Comparison of ENCODE assay signal across 9 mouse cellular contexts in the genomic region with DNA sequence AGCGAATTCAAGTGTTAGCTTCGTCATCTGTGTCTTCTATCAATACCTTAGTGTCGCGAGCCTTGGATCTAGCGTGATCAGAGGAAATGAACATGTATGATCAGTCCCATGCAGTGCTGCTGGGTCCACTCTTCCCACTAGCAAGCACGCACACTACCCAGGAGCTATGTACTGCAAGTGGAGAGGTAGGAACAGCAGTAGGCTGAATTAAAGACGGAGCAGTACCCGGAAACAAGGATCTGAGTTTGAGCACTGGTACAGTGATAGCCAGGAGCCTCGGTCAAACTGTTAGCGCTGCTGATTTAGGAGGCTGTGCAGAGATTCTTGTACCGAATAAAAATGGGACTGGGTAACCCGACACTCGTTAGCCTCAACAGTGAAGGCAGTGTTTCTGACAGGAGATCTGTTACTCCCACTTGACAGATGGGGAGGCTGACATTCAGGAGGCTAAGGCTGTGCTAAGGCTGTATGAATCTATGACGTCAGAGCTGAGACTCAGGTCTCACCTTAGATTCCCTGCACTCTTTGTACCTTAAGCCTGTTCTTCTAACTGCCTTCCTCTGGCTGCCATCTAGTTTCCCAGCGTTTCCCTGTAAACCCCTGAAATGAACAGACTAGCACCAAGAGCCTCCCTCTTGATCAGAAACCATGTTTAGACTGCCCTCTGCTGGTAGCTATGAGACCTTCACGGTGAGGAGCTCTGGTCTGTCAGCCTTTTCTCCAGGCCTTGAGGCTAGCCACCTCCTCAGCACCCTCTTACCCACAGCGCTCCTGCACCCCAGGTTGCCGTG. TPM values are rescaled to one million over a fixed set of nuclear protein-coding genes. Genes with fewer than 3 reads are reported as not detected.
DNase-seq lines count a peak whose midpoint lies in the region; ATAC-seq lines count a peak whose summit lies in the region.
"Had no signal": no experiment of that assay in that cellular context is flagged by ENCODE, and none has a peak within 500 bp of the region (broad histone marks: within the 10 kb centered on the region; RNA-seq: fewer than 3 reads in every experiment).

No protein-coding gene starts in this region.

- 50% methylated on average over 18 of the region's 18 CpGs for WGBS in embryonic facial prominence, embryonic 13.5 days
- 46% methylated on average over 18 of the region's 18 CpGs for WGBS in limb, embryonic 12.5 days
- 61% methylated on average over 18 of the region's 18 CpGs for WGBS in midbrain, embryonic 15.5 days

- H3K36me3 ChIP-seq in embryonic facial prominence, embryonic 13.5 days = peaks cover 6% of the 10 kb centered on the region
- H3K36me3 ChIP-seq in limb, embryonic 12.5 days = peaks cover 6% of the 10 kb centered on the region; the same call in 1 of the 2 replicates
- H3K36me3 ChIP-seq in midbrain, embryonic 15.5 days (replicated peaks) = peaks cover 7% of the 10 kb centered on the region; the same call in 1 of the 2 replicates

- peaks cover 9% of the 10 kb centered on the region for H3K4me1 ChIP-seq in embryonic facial prominence, embryonic 13.5 days
- peaks cover 19% of the 10 kb centered on the region for H3K4me1 ChIP-seq in limb, embryonic 12.5 days (replicated peaks)
- H3K4me1 ChIP-seq in midbrain, embryonic 15.5 days = peaks cover 2% of the 10 kb centered on the region; the same call in 1 of the 2 replicates

- H3K9me3 ChIP-seq in embryonic facial prominence, embryonic 13.5 days = no peaks in the 10 kb centered on the region
- H3K9me3 ChIP-seq in limb, embryonic 12.5 days = no peaks in the 10 kb centered on the region
- no peaks in the 10 kb centered on the region for H3K9me3 ChIP-seq in midbrain, embryonic 15.5 days

- no peak overlapping the region for H3K9ac ChIP-seq in embryonic facial prominence, embryonic 13.5 days
- no peak overlapping the region; the same call in 1 of the 2 replicates for H3K9ac ChIP-seq in limb, embryonic 12.5 days (replicated peaks)
- H3K9ac ChIP-seq in midbrain, embryonic 15.5 days = no peak overlapping the region

- no peak overlapping the region for H3K4me2 ChIP-seq in embryonic facial prominence, embryonic 13.5 days
- no peak overlapping the region; the same call in 1 of the 2 replicates for H3K4me2 ChIP-seq in limb, embryonic 12.5 days
- no peak overlapping the region for H3K4me2 ChIP-seq in midbrain, embryonic 15.5 days

- ATAC-seq in embryonic facial prominence, embryonic 13.5 days (ENCODE audit: insufficient number of reproducible peaks, insufficient read depth, low FRiP score, low TSS enrichment, low read depth) = peak; percentile 53; the same call in 1 of the 2 replicates
- peak; percentile 89 for ATAC-seq in limb, embryonic 12.5 days (ENCODE audit: insufficient number of reproducible peaks, insufficient read depth, low FRiP score, low TSS enrichment, low read depth)
- ATAC-seq in midbrain, embryonic 15.5 days (replicated peaks) = peak; percentile 92

- H3K4me3 ChIP-seq in embryonic facial prominence, embryonic 13.5 days = no peak overlapping the region
- no peak overlapping the region for H3K4me3 ChIP-seq in limb, embryonic 12.5 days (replicated peaks)
- H3K4me3 ChIP-seq in midbrain, embryonic 15.5 days = no peak overlapping the region

- no peak overlapping the region; the same call in 1 of the 2 replicates for H3K27ac ChIP-seq in embryonic facial prominence, embryonic 13.5 days
- peak overlapping the region; percentile 64 for H3K27ac ChIP-seq in limb, embryonic 12.5 days
- no peak overlapping the region for H3K27ac ChIP-seq in midbrain, embryonic 15.5 days
- H3K27ac ChIP-seq: macrophage had no signal

- H3K27me3 ChIP-seq in embryonic facial prominence, embryonic 13.5 days = no peaks in the 10 kb centered on the region
- H3K27me3 ChIP-seq in limb, embryonic 12.5 days = no peaks in the 10 kb centered on the region
- H3K27me3 ChIP-seq in midbrain, embryonic 15.5 days (replicated peaks) = no peaks in the 10 kb centered on the region

- peak; percentile 77 for DNase-seq in CD4-positive, CD25-positive, alpha-beta regulatory T cell, adult 2 months (ENCODE audit: low read depth, low spot score)
- peak; percentile 12 to 21 for DNase-seq in adrenal gland, postnatal 4 days (ENCODE audit: low spot score in 2 of 2)
- DNase-seq in heart, adult 8-10 months (ENCODE audit: low spot score) = peak; percentile 71
- DNase-seq in kidney, adult 9 months = peak; percentile 90
- DNase-seq in spleen, postnatal 4 days (ENCODE audit: low spot score in 2 of 2) = peak; percentile 53 to 74

RNA-seq across cellular contexts. Expression of a gene that starts 37.0 kb away (rescaled TPM):
- 10 to 100 TPM; 34.2 to 36.5 TPM for total RNA-seq in adrenal gland, postnatal 4 days (2021)
- 6.8 and 7.5 TPM in 2 replicates for polyA plus RNA-seq in embryonic facial prominence, embryonic 13.5 days (2015; fragmentation: Nextera tagmentation; extraction: Ambion mirVana)
- total RNA-seq in heart, adult 8-10 months (2022) = 10 to 100 TPM; 33.0 to 42.1 (median 39.3) TPM
- 8.4 and 8.6 TPM in 2 replicates for polyA plus RNA-seq in limb, embryonic 12.5 days (2016; fragmentation: Nextera tagmentation; extraction: Ambion mirVana)
- polyA plus RNA-seq in midbrain, embryonic 15.5 days (2015; fragmentation: Nextera tagmentation; extraction: Ambion mirVana) = 4.0 and 4.3 TPM in 2 replicates
- polyA plus RNA-seq: macrophage had no signal

Comparison
In these comparisons a context has a peak if more than half of its experiments do, and no peak if none do; other contexts are left out.
1. DNase-seq: peak in every context shown above with its lines; median percentile 90 in kidney, adult 9 months; 77 in CD4-positive, CD25-positive, alpha-beta regulatory T cell, adult 2 months; 71 in heart, adult 8-10 months; 64 in spleen, postnatal 4 days; 16 in adrenal gland, postnatal 4 days.